Comparison of ENCODE assay signal across 19 mouse cellular contexts in genomic region chr8:46409296-46409695, GRCm38 (mm10).
DNase-seq lines count a peak whose midpoint lies in the region; ATAC-seq and TF ChIP-seq lines count a peak whose summit lies in the region.
"Had no signal": no experiment of that assay in that cellular context is flagged by ENCODE, and none has a peak within 500 bp of the region (broad histone marks: within the 10 kb centered on the region; RNA-seq: fewer than 3 reads in every experiment).

No protein-coding gene starts in this region.

- no peaks in the 10 kb centered on the region for H3K27me3 ChIP-seq in intestine, postnatal 0 days (replicated peaks; ENCODE audit: control insufficient read depth, insufficient read depth, low read length)
- H3K27me3 ChIP-seq in stomach, embryonic 15.5 days (replicated peaks) = no peaks in the 10 kb centered on the region
- H3K27me3 ChIP-seq: forebrain, embryonic 12.5 days; heart, embryonic 15.5 days; megakaryocyte, embryonic 14.5 days had no signal

- H3K9ac ChIP-seq in intestine, postnatal 0 days (ENCODE audit: low read depth, low read length) = no peak overlapping the region
- no peak overlapping the region for H3K9ac ChIP-seq in stomach, embryonic 15.5 days
- H3K9ac ChIP-seq: forebrain, embryonic 12.5 days; heart, embryonic 15.5 days; liver, embryonic 14.5 days had no signal

- peak; percentile 82 to 91 for DNase-seq in kidney, adult 8-10 months
- peak; percentile 79 to 89 for DNase-seq in kidney, postnatal 25 days
- no peak for DNase-seq in left cerebral cortex, adult 18-20 months (ENCODE audit: low spot score in 2 of 2)
- DNase-seq in heart, adult 9 months (ENCODE audit: low spot score in 2 of 2) = no peak
- DNase-seq: cerebellum, adult 11 months; cerebellum, postnatal 14 days; lung, postnatal 14 days; thymus, postnatal 25 days had no signal

- H3K4me3 ChIP-seq in intestine, postnatal 0 days (ENCODE audit: low read depth, low read length) = no peak overlapping the region
- no peak overlapping the region for H3K4me3 ChIP-seq in stomach, embryonic 15.5 days (replicated peaks)
- H3K4me3 ChIP-seq: forebrain, embryonic 12.5 days; heart, embryonic 15.5 days; hindbrain, embryonic 10.5 days; megakaryocyte, embryonic 14.5 days had no signal

- H3K4me2 ChIP-seq in intestine, postnatal 0 days (replicated peaks; ENCODE audit: low read depth) = no peak overlapping the region
- no peak overlapping the region for H3K4me2 ChIP-seq in stomach, embryonic 15.5 days
- H3K4me2 ChIP-seq: forebrain, embryonic 12.5 days; heart, embryonic 15.5 days had no signal

- no peak for TF ChIP-seq CTCF in intestine, postnatal 0 days (IDR thresholded peaks at IDR 0.05; ENCODE audit: low read depth)

- ATAC-seq in intestine, postnatal 0 days = peak; percentile 91
- peak; percentile 66; the same call in 1 of the 2 replicates for ATAC-seq in stomach, embryonic 15.5 days (ENCODE audit: insufficient read depth, low FRiP score, low read depth)
- no peak for ATAC-seq in CD4-positive, CD25-positive, alpha-beta regulatory T cell, adult 4 months
- ATAC-seq: inflammation-experienced regulatory T-cells, adult 6 months; midbrain, embryonic 16.5 days had no signal

- 30% methylated on average over 2 of the region's 2 CpGs for WGBS in intestine, postnatal 0 days
- WGBS in stomach, embryonic 15.5 days = 27% methylated on average over 2 of the region's 2 CpGs

- no peaks in the 10 kb centered on the region for H3K36me3 ChIP-seq in intestine, postnatal 0 days (ENCODE audit: control insufficient read depth, insufficient read depth)
- no peaks in the 10 kb centered on the region for H3K36me3 ChIP-seq in stomach, embryonic 15.5 days
- H3K36me3 ChIP-seq: forebrain, embryonic 12.5 days; G1E; heart, embryonic 15.5 days; hindbrain, embryonic 10.5 days had no signal

- peak overlapping the region; percentile 79 for H3K27ac ChIP-seq in intestine, postnatal 0 days (ENCODE audit: low read depth, low read length)
- H3K27ac ChIP-seq in stomach, embryonic 15.5 days = no peak overlapping the region
- H3K27ac ChIP-seq: forebrain, embryonic 12.5 days; heart, embryonic 15.5 days; hindbrain, embryonic 10.5 days; liver, embryonic 14.5 days had no signal

- no peaks in the 10 kb centered on the region for H3K9me3 ChIP-seq in intestine, postnatal 0 days (ENCODE audit: control insufficient read depth)
- no peaks in the 10 kb centered on the region for H3K9me3 ChIP-seq in stomach, embryonic 15.5 days
- H3K9me3 ChIP-seq: forebrain, embryonic 12.5 days; G1E; heart, embryonic 15.5 days had no signal

- no peaks in the 10 kb centered on the region for H3K4me1 ChIP-seq in intestine, postnatal 0 days (replicated peaks; ENCODE audit: control insufficient read depth, insufficient read depth, low read length)
- H3K4me1 ChIP-seq in stomach, embryonic 15.5 days = no peaks in the 10 kb centered on the region
- H3K4me1 ChIP-seq: forebrain, embryonic 12.5 days; hindbrain, embryonic 10.5 days; megakaryocyte, embryonic 14.5 days had no signal

Comparison
In these comparisons a context has a peak if more than half of its experiments do, and no peak if none do; other contexts are left out.
1. DNase-seq: peak in kidney, adult 8-10 months (2 of 2) and kidney, postnatal 25 days (2 of 2); none in left cerebral cortex, adult 18-20 months (0 of 2) and heart, adult 9 months (0 of 2).